ENCODE assay signal across 9 mouse cellular contexts in genomic region chr10:81297246-81297645, GRCm38 (mm10). TPM values are rescaled to one million over a fixed set of nuclear protein-coding genes. Genes with fewer than 3 reads are reported as not detected.
DNase-seq lines count a peak whose midpoint lies in the region; ATAC-seq and TF ChIP-seq lines count a peak whose summit lies in the region.
"Had no signal": no experiment of that assay in that cellular context is flagged by ENCODE, and none has a peak within 500 bp of the region (broad histone marks: within the 10 kb centered on the region; RNA-seq: fewer than 3 reads in every experiment).

No protein-coding gene starts in this region.

- TF ChIP-seq POLR2A in bone marrow macrophage, adult 2 months (IDR thresholded peaks at IDR 0.05; ENCODE audit: borderline replicate concordance, low read depth, low read length): no peak

- H3K4me3 ChIP-seq in hindbrain, embryonic 13.5 days: no peak overlapping the region
- no peak overlapping the region for H3K4me3 ChIP-seq in hindbrain, embryonic 16.5 days (ENCODE audit: low read length)
- peak overlapping the region; percentile 44 for H3K4me3 ChIP-seq in bone marrow macrophage, adult 2 months (ENCODE audit: insufficient read depth, low read length)
- H3K4me3 ChIP-seq in liver, postnatal 0 days (ENCODE audit: low read depth, low read length): no peak overlapping the region

- H3K4me1 ChIP-seq in hindbrain, embryonic 13.5 days (replicated peaks): peaks cover 68% of the 10 kb centered on the region
- H3K4me1 ChIP-seq in hindbrain, embryonic 16.5 days (ENCODE audit: control insufficient read depth, insufficient read depth, low read depth, low read length): peaks cover 33% of the 10 kb centered on the region
- peaks cover 67% of the 10 kb centered on the region for H3K4me1 ChIP-seq in bone marrow macrophage, adult 2 months (ENCODE audit: control insufficient read depth, insufficient read depth, low read length)
- H3K4me1 ChIP-seq in liver, postnatal 0 days (ENCODE audit: insufficient read depth): peaks cover 85% of the 10 kb centered on the region

- H3K36me3 ChIP-seq in hindbrain, embryonic 13.5 days: peaks cover 7% of the 10 kb centered on the region; the same call in 1 of the 2 replicates
- no peaks in the 10 kb centered on the region for H3K36me3 ChIP-seq in hindbrain, embryonic 16.5 days (ENCODE audit: control insufficient read depth, insufficient read depth, low read length)
- no peaks in the 10 kb centered on the region; the same call in 1 of the 2 replicates for H3K36me3 ChIP-seq in liver, postnatal 0 days (replicated peaks; ENCODE audit: insufficient read depth, low read length)

- no peak for TF ChIP-seq EP300 in liver, postnatal 0 days (IDR thresholded peaks at IDR 0.05; ENCODE audit: low read depth)

- WGBS in hindbrain, embryonic 13.5 days: 82% methylated on average over 6 of the region's 6 CpGs
- 80% methylated on average over 6 of the region's 6 CpGs for WGBS in hindbrain, embryonic 16.5 days
- 54% methylated on average over 6 of the region's 6 CpGs for WGBS in liver, postnatal 0 days (ENCODE audit: insufficient replicate concordance)

- H3K27me3 ChIP-seq in hindbrain, embryonic 13.5 days: no peaks in the 10 kb centered on the region
- H3K27me3 ChIP-seq in hindbrain, embryonic 16.5 days (replicated peaks; ENCODE audit: control insufficient read depth, insufficient read depth, low read length): no peaks in the 10 kb centered on the region
- H3K27me3 ChIP-seq in liver, postnatal 0 days (ENCODE audit: insufficient read depth, low read length): no peaks in the 10 kb centered on the region

- TF ChIP-seq CTCF in bone marrow macrophage, adult 2 months (IDR thresholded peaks at IDR 0.05; ENCODE audit: low read depth, low read length): no peak
- TF ChIP-seq CTCF in liver, postnatal 0 days (IDR thresholded peaks at IDR 0.05; ENCODE audit: low read depth): no peak

- H3K4me2 ChIP-seq in hindbrain, embryonic 13.5 days: no peak overlapping the region
- H3K4me2 ChIP-seq in hindbrain, embryonic 16.5 days (ENCODE audit: low read length): no peak overlapping the region
- peak overlapping the region; percentile 52 for H3K4me2 ChIP-seq in liver, postnatal 0 days (ENCODE audit: low read depth, low read length)

- H3K27ac ChIP-seq in hindbrain, embryonic 13.5 days: peak overlapping the region; percentile 56; the same call in 1 of the 2 replicates
- H3K27ac ChIP-seq in hindbrain, embryonic 16.5 days (ENCODE audit: low read depth, low read length): no peak overlapping the region; the same call in 1 of the 2 replicates
- H3K27ac ChIP-seq in bone marrow macrophage, adult 2 months (ENCODE audit: insufficient read depth, low read depth, low read length): peak overlapping the region; percentile 94
- H3K27ac ChIP-seq in liver, postnatal 0 days (ENCODE audit: low read depth): peak overlapping the region; percentile 95

- H3K9ac ChIP-seq in hindbrain, embryonic 13.5 days: no peak overlapping the region; the same call in 1 of the 2 replicates
- no peak overlapping the region for H3K9ac ChIP-seq in hindbrain, embryonic 16.5 days (ENCODE audit: low read depth, low read length)
- H3K9ac ChIP-seq in liver, postnatal 0 days (replicated peaks): peak overlapping the region; percentile 44; the same call in 1 of the 2 replicates

- ATAC-seq in hindbrain, embryonic 13.5 days (ENCODE audit: low FRiP score): no peak
- ATAC-seq in hindbrain, embryonic 16.5 days: no peak
- ATAC-seq in liver, postnatal 0 days: no peak

- DNase-seq in A20 (ENCODE audit: low read depth, low spot score): peak; percentile 88
- DNase-seq in liver, postnatal 0 days: no peak
- DNase-seq in frontal cortex, postnatal 25 days (ENCODE audit: low spot score in 2 of 2): no peak
- DNase-seq in right cerebral cortex, adult 2 months (ENCODE audit: low spot score in 2 of 2): no peak
- no peak for DNase-seq in frontal cortex, postnatal 36 days (ENCODE audit: low spot score in 2 of 2)
- DNase-seq: cerebellum, postnatal 10 days had no signal

- no peaks in the 10 kb centered on the region for H3K9me3 ChIP-seq in hindbrain, embryonic 13.5 days
- H3K9me3 ChIP-seq in hindbrain, embryonic 16.5 days (ENCODE audit: control insufficient read depth, low read length): no peaks in the 10 kb centered on the region
- no peaks in the 10 kb centered on the region for H3K9me3 ChIP-seq in liver, postnatal 0 days (ENCODE audit: low read length)

RNA-seq across cellular contexts. Expression of gene Pip5k1c, which starts 4.5 kb away (rescaled TPM):
- polyA plus RNA-seq in hindbrain, embryonic 13.5 days (2015; fragmentation: Nextera tagmentation; extraction: Ambion mirVana): 97.2 and 102 TPM in 2 replicates
- 128 and 144 TPM in 2 replicates for polyA plus RNA-seq in hindbrain, embryonic 16.5 days (2015; fragmentation: Nextera tagmentation; extraction: Ambion mirVana)
- polyA plus RNA-seq in bone marrow macrophage, adult 2 months (2012; ENCODE audit: insufficient read depth, insufficient read length, missing spikeins): 90.9 and 106 TPM in 2 replicates
- polyA plus RNA-seq in liver, postnatal 0 days (2015; fragmentation: Nextera tagmentation; extraction: Ambion mirVana): 8.8 and 9.7 TPM in 2 replicates

RNA-seq across cellular contexts. Expression of gene Tjp3, which starts 5.9 kb away (rescaled TPM):
- polyA plus RNA-seq in hindbrain, embryonic 13.5 days (2015; fragmentation: Nextera tagmentation; extraction: Ambion mirVana): 4.5 and 5.2 TPM in 2 replicates
- polyA plus RNA-seq in hindbrain, embryonic 16.5 days (2015; fragmentation: Nextera tagmentation; extraction: Ambion mirVana): 5.3 and 6.4 TPM in 2 replicates
- polyA plus RNA-seq in bone marrow macrophage, adult 2 months (2012; ENCODE audit: insufficient read depth, insufficient read length, missing spikeins): 9.2 and 9.8 TPM in 2 replicates
- 1.7 and 1.8 TPM in 2 replicates for polyA plus RNA-seq in liver, postnatal 0 days (2015; fragmentation: Nextera tagmentation; extraction: Ambion mirVana)

RNA-seq across cellular contexts. Expression of gene Cactin, which starts 23.7 kb away (rescaled TPM):
- polyA plus RNA-seq in hindbrain, embryonic 13.5 days (2015; fragmentation: Nextera tagmentation; extraction: Ambion mirVana): 33.5 and 34.7 TPM in 2 replicates
- 26.3 and 30.6 TPM in 2 replicates for polyA plus RNA-seq in hindbrain, embryonic 16.5 days (2015; fragmentation: Nextera tagmentation; extraction: Ambion mirVana)
- polyA plus RNA-seq in bone marrow macrophage, adult 2 months (2012; ENCODE audit: insufficient read depth, insufficient read length, missing spikeins): 18.1 and 18.2 TPM in 2 replicates
- 12.4 and 12.9 TPM in 2 replicates for polyA plus RNA-seq in liver, postnatal 0 days (2015; fragmentation: Nextera tagmentation; extraction: Ambion mirVana)

RNA-seq across cellular contexts. Expression of gene Apba3, which starts 30.5 kb away (rescaled TPM):
- polyA plus RNA-seq in hindbrain, embryonic 13.5 days (2015; fragmentation: Nextera tagmentation; extraction: Ambion mirVana): 29.7 and 30.6 TPM in 2 replicates
- polyA plus RNA-seq in hindbrain, embryonic 16.5 days (2015; fragmentation: Nextera tagmentation; extraction: Ambion mirVana): 39.2 and 41.8 TPM in 2 replicates
- 34.3 and 36.1 TPM in 2 replicates for polyA plus RNA-seq in bone marrow macrophage, adult 2 months (2012; ENCODE audit: insufficient read depth, insufficient read length, missing spikeins)
- 21.1 and 23.2 TPM in 2 replicates for polyA plus RNA-seq in liver, postnatal 0 days (2015; fragmentation: Nextera tagmentation; extraction: Ambion mirVana)

RNA-seq across cellular contexts. Expression of gene Mrpl54, which starts 30.5 kb away (rescaled TPM):
- polyA plus RNA-seq in hindbrain, embryonic 13.5 days (2015; fragmentation: Nextera tagmentation; extraction: Ambion mirVana): 134 and 144 TPM in 2 replicates
- polyA plus RNA-seq in hindbrain, embryonic 16.5 days (2015; fragmentation: Nextera tagmentation; extraction: Ambion mirVana): 126 and 137 TPM in 2 replicates
- 46.5 and 51.1 TPM in 2 replicates for polyA plus RNA-seq in bone marrow macrophage, adult 2 months (2012; ENCODE audit: insufficient read depth, insufficient read length, missing spikeins)
- 110 and 112 TPM in 2 replicates for polyA plus RNA-seq in liver, postnatal 0 days (2015; fragmentation: Nextera tagmentation; extraction: Ambion mirVana)
